Mouse (Mus musculus) forebrain, postnatal 0 days (tissue): Measurements from ENCODE around the gene Gm10401. TPM values are rescaled to one million over a fixed set of nuclear protein-coding genes. Genes with fewer than 3 reads are reported as not detected.
A peak's percentile ranks its signal among the peaks of the same experiment; 100 is the strongest.
"Not testable (repeated sequence)": the region's sequence is repeated elsewhere in the genome, so short reads cannot be mapped to it uniquely, and the experiment has no call there.

Source experiments
- ATAC-seq: fragments of 200-750 bp; cut with Nextera tagmentation; 2 replicates; pipeline ENCODE4 v1.8.0; 2017; ENCODE audit warnings: mild to moderate bottlenecking, moderate library complexity
- DNase-seq: peaks from one replicate; pipeline ENCODE4 v3.0.0-alpha.2; 2015
- H3K27ac ChIP-seq: fragments of 300-500 bp; sonication (generic); 2 replicates; pipeline ENCODE4 v1.5.1; 2014; ENCODE audit warnings: low read depth, mild to moderate bottlenecking, antibody characterized with exemption, low read length, moderate library complexity, mixed read lengths
- H3K27me3 ChIP-seq: fragments of 300-500 bp; sonication (generic); 2 replicates; pipeline ENCODE4 v1.6.1; 2014; ENCODE audit warnings: mild to moderate bottlenecking, low read length, mixed read lengths; ENCODE audit not compliant: insufficient read depth
- H3K36me3 ChIP-seq: fragments of 300-500 bp; sonication (generic); 2 replicates; pipeline ENCODE4 v1.6.1; 2014; ENCODE audit warnings: mild to moderate bottlenecking, moderate library complexity; ENCODE audit not compliant: insufficient read depth
- H3K4me1 ChIP-seq: fragments of 300-500 bp; sonication (generic); 2 replicates; pipeline ENCODE4 v1.6.1; 2014; ENCODE audit warnings: antibody characterized with exemption; ENCODE audit not compliant: insufficient read depth
- H3K4me2 ChIP-seq: fragments of 300-500 bp; sonication (generic); 2 replicates; pipeline ENCODE4 v1.6.1; 2014; ENCODE audit warnings: low read depth, mild to moderate bottlenecking, moderate library complexity
- H3K4me3 ChIP-seq: fragments of 300-500 bp; sonication (generic); 2 replicates; pipeline ENCODE4 v1.5.1; 2014; ENCODE audit warnings: low read depth, low read length, mixed read lengths
- H3K9ac ChIP-seq: fragments of 300-500 bp; sonication (generic); 2 replicates; pipeline ENCODE4 v1.6.1; 2014; ENCODE audit warnings: mild to moderate bottlenecking
- H3K9me3 ChIP-seq: fragments of 300-500 bp; sonication (generic); 2 replicates; pipeline ENCODE4 v1.6.1; 2016; ENCODE audit warnings: low read length
- CTCF ChIP-seq: sonication (generic); IDR thresholded peaks from 2 replicates; pipeline ENCODE4 v1.5.1; 2016; ENCODE audit warnings: antibody characterized with exemption, control low read depth, low read depth
- WGBS: fragments of 180-500 bp; shearing (Covaris S2); extraction: QIAGEN DNeasy Blood & Tissue Kit; methylation state at CpG from one replicate; pipeline ENCODE4 v1.1.7; 2014; 5-methylcytosine and 5-hydroxymethylcytosine counted together
- polyA plus RNA-seq: library from polyadenylated mRNA; unstranded; fragments of >200 nt; fragmentation: Nextera tagmentation; extraction: Ambion mirVana; gene quantifications from 2 replicates; pipeline ENCODE4 v1.2.1, GENCODE M21; 2015
- total RNA-seq: library from RNA; depleted of rRNA; stranded (reverse); fragments of >200 nt; gene quantifications from 2 replicates; pipeline ENCODE4 v1.2.3, GENCODE M21; 2014

Gm10401 gene
- total and polyA plus RNA-seq, 2 experiments from 2014 or later, result 44.0 TPM; not detected in 1

- ATAC-seq (peak; percentile 74), DNase-seq (peak; percentile 49)
- Histone ChIP-seq H3K4me1 (peaks cover 7% of the 10 kb centered on the region), H3K36me3 (peaks cover 12% of the 10 kb centered on the region), H3K4me3 (peak within 1 kb of the TSS; percentile 40), H3K27ac (0 out of 2 replicates have a peak within 1 kb of the TSS, but pooled peaks have one; percentile 9), H3K4me2 (peak within 1 kb of the TSS; percentile 65), H3K27me3 (no peaks in the 10 kb centered on the region), H3K9ac (peak within 1 kb of the TSS; percentile 53), H3K9me3 (no peaks in the 10 kb centered on the region)
- TF ChIP-seq CTCF, result no peak
- WGBS, result 2% methylated on average over 39 of the region's 39 CpGs
Measured at GRCm38 (mm10) chr5:115118961-115119570, 21.0 kb upstream of the Gm10401 start, which contains the start of gene Acads. Gene Acads, minus strand, starts transcription at chr5:115119346.

- DNase-seq (no peak), ATAC-seq (no peak)
- no peak for TF ChIP-seq CTCF
- H3K36me3 ChIP-seq, result peaks cover 11% of the 10 kb centered on the region
- H3K4me3 ChIP-seq, result no peak overlapping the region
- no peak overlapping the region for H3K9ac ChIP-seq
- WGBS, result 92% methylated on average over 13 of the region's 13 CpGs
- H3K9me3 ChIP-seq, result no peaks in the 10 kb centered on the region
- H3K27me3 ChIP-seq, result no peaks in the 10 kb centered on the region
- H3K27ac ChIP-seq, result no peak overlapping the region
- H3K4me2 ChIP-seq, result no peak overlapping the region
- peaks cover 7% of the 10 kb centered on the region for H3K4me1 ChIP-seq
Measured at GRCm38 (mm10) chr5:115117467-115117866, 19.4 kb upstream of the Gm10401 start.

GRCm38 (mm10) chr5:115116426-115116825 is 18.3 kb upstream of the Gm10401 start:
- no peak overlapping the region for H3K27ac ChIP-seq
- H3K36me3 ChIP-seq, result peaks cover 8% of the 10 kb centered on the region; the same call in 1 of the 2 replicates
- no peaks in the 10 kb centered on the region for H3K27me3 ChIP-seq
- 94% methylated on average over 3 of the region's 3 CpGs for WGBS
- no peak overlapping the region for H3K4me2 ChIP-seq
- no peak overlapping the region for H3K4me3 ChIP-seq
- no peak for DNase-seq
- no peak for ATAC-seq
- peaks cover 7% of the 10 kb centered on the region for H3K4me1 ChIP-seq
- TF ChIP-seq CTCF, result no peak
- no peaks in the 10 kb centered on the region for H3K9me3 ChIP-seq
- H3K9ac ChIP-seq, result no peak overlapping the region

GRCm38 (mm10) chr5:115114501-115114900 is 16.4 kb upstream of the Gm10401 start:
- no peak for DNase-seq
- peaks cover 7% of the 10 kb centered on the region for H3K4me1 ChIP-seq
- WGBS, result 94% methylated on average over 8 of the region's 8 CpGs
- H3K4me2 ChIP-seq, result no peak overlapping the region
- no peaks in the 10 kb centered on the region for H3K27me3 ChIP-seq
- ATAC-seq, result no peak
- no peak overlapping the region for H3K4me3 ChIP-seq
- H3K9me3 ChIP-seq, result no peaks in the 10 kb centered on the region
- no peak for TF ChIP-seq CTCF
- H3K36me3 ChIP-seq, result peaks cover 8% of the 10 kb centered on the region; the same call in 1 of the 2 replicates
- H3K9ac ChIP-seq, result no peak overlapping the region
- H3K27ac ChIP-seq, result no peak overlapping the region

- Histone ChIP-seq H3K4me2 (no peak overlapping the region), H3K36me3 (peaks cover 8% of the 10 kb centered on the region; the same call in 1 of the 2 replicates), H3K4me1 (no peaks in the 10 kb centered on the region), H3K9ac (no peak overlapping the region), H3K27ac (no peak overlapping the region), H3K27me3 (no peaks in the 10 kb centered on the region), H3K9me3 (no peaks in the 10 kb centered on the region), H3K4me3 (no peak overlapping the region)
- TF ChIP-seq CTCF, result no peak
- ATAC-seq, result no peak
- DNase-seq, result no peak
- WGBS, result 95% methylated on average over 12 of the region's 12 CpGs
Measured at GRCm38 (mm10) chr5:115113244-115113643, 15.1 kb upstream of the Gm10401 start.

GRCm38 (mm10) chr5:115111156-115111555 is 13.1 kb upstream of the Gm10401 start:
- no peak for TF ChIP-seq CTCF
- H3K36me3 ChIP-seq, result 0 out of 2 replicates have a peak, but pooled peaks cover 6% of the 10 kb centered on the region
- ATAC-seq, result no peak
- no peaks in the 10 kb centered on the region for H3K9me3 ChIP-seq
- H3K27ac ChIP-seq, result no peak overlapping the region
- H3K27me3 ChIP-seq, result no peaks in the 10 kb centered on the region
- no peaks in the 10 kb centered on the region for H3K4me1 ChIP-seq
- WGBS, result 79% methylated on average over 8 of the region's 8 CpGs
- H3K4me3 ChIP-seq, result no peak overlapping the region
- no peak overlapping the region for H3K4me2 ChIP-seq
- no peak for DNase-seq
- H3K9ac ChIP-seq, result no peak overlapping the region

GRCm38 (mm10) chr5:115103253-115103652 is 5.2 kb upstream of the Gm10401 start:
- not testable (repeated sequence) for H3K4me2 ChIP-seq, H3K27me3 ChIP-seq, H3K9ac ChIP-seq, H3K4me3 ChIP-seq, H3K4me1 ChIP-seq, H3K27ac ChIP-seq, DNase-seq, H3K9me3 ChIP-seq, ATAC-seq
- peaks cover 15% of the 10 kb centered on the region for H3K36me3 ChIP-seq
- 98% methylated on average over 23 of the region's 23 CpGs for WGBS
